Mouse (Mus musculus): ENCODE measurements around the gene Arap1.
A peak's percentile ranks its signal among the peaks of the same experiment; 100 is the strongest.

Arap1 gene

GRCm38 (mm10) chr7:101362791-101363191, 14.9 kb downstream of the Arap1 start:
- no peak for DNase-seq (ENCODE audit: low spot score)

DNA sequence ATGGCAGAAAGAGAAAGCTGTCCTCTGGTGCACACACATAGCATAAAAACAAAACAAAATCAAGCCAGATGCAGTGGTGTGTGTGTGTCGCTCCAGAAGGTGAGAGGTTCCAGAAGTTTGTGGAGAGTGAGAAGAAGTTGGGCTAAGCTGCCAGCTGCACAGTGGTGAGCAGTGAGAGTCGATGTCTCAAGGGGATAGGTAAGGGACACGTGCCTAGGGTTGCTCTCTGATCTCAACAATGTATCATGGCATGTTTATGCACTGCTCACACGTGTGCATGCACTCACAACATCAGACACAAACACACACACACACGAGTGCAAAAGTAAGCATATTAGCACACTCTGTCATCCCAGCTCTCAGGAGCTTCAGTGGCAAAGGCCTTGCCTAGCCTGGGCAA, 16.0 kb downstream of the Arap1 start:
- DNase-seq (ENCODE audit: low spot score), result no peak

DNA sequence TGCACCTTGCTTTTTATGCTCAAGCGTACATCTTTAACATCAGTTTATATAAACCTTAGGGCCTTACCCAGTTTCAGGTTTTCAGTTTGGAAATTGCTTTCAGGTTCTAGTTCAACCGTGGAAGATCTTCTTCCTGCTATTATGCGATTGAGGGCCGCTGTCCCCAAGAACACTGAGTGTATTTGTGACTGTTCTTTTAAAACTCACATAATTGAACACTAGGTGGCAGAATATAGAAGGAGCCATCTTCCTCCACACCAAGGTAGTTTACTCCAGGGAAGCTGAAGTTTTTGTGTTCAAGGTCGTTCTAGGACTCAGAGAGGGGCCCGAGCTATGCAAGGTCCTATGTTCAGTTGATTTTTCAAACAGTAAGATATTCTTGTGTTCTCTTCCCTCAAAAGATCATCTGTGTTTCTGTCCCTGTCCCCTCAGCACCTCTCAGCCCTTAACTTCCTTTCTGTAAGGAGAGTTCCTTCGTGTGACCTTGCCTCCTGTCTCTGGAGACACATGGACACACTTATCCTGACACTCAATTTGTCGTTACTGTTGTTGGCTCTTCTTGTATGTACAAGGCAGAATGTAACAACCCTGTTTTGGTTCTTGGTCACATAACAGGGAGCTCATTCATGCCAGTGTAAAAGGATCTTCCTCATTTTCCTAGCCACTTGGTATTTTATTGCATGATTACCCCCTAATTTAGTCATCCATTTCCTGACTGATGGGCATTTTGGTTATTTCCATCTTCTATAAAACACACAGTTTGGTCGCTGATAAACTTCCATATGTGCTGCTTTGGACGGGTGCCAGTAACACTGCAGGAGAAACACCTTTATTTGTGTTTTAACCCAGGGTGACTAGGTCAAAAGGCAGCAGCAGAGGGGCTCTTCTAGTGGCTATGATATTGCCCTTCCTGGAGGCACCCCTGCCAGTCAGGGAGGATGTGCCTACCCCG, 20.3 kb downstream of the Arap1 start:
- DNase-seq (ENCODE audit: low spot score), result no peak

- no peak for DNase-seq (ENCODE audit: low spot score)
Observed at GRCm38 (mm10) chr7:101369666-101370065, 21.8 kb downstream of the Arap1 start.

DNA sequence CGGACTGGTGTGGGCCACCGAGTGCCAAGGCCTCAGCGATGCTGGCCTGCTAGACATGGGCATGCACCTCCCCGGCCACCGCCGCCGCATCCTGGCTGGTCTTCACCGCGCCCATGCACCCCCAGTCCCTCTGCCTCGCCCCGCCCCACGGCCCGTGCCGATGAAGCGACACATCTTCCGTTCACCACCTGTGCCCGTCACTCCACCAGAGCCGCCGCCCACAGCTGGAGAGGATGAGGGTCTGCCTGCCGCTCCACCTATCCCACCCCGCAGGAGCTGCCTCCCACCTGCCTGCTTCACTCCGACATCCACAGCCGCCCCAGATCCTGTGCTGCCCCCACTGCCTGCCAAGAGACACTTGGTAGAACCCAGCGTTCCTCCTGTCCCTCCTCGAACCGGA, 25.2 kb downstream of the Arap1 start:
- DNase-seq (ENCODE audit: low spot score), result no peak

DNA sequence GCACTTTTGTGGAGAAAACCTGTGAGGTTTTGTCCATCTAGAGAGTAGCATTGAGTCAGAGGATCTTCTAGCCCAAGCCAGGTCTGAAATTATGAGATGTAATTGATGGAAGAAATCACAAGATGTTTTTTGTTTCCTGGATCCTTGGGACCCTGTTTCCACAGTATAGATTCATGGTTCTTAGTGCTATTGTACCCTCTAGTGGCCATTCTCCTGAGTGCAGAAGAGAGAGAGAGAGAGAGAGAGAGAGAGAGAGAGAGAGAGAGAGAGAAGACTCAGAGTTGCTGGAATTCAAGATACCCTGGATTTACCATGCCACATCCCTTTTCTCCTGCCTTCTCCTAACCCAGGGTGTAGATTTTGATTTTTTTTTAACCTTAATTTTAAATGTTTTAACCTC, 26.3 kb downstream of the Arap1 start:
- DNase-seq (ENCODE audit: low spot score), result peak; percentile 40

- DNase-seq (ENCODE audit: low spot score), result no peak
Observed at GRCm38 (mm10) chr7:101376701-101377340, 29.0 kb downstream of the Arap1 start.

DNA sequence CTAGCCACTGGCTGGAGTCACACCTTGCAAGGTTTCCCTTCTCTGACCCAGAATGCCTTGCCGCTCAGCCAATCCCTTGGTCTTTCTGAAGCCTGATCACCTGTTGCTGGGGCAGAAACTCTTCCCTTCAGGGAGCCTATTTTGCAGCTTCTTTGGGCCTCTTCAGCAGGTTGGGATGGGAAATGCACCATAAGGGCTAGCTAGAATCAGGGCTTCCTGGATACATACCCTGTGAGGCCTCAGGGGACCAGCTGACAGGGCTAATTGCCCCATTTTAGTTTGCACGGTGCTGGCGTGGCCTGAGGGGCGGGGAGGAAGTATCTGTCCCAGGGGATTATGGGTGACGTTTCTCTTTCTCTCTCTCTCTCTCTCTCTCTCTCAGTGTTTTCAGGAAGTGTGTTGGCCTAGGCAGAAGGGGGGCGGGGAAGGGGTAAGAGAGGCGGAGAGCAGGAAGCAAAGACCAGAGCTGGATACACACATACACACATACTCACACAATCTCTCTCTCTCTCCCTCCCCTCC, 29.9 kb downstream of the Arap1 start:
- DNase-seq (ENCODE audit: low spot score), result peak; percentile 63

GRCm38 (mm10) chr7:101378285-101378684, 30.4 kb downstream of the Arap1 start:
- DNase-seq (ENCODE audit: low spot score), result no peak

- DNase-seq (ENCODE audit: low spot score), result no peak
Observed at GRCm38 (mm10) chr7:101378796-101379465, 31.1 kb downstream of the Arap1 start.

GRCm38 (mm10) chr7:101379732-101380131, 31.9 kb downstream of the Arap1 start:
- no peak for DNase-seq (ENCODE audit: low spot score)

DNA sequence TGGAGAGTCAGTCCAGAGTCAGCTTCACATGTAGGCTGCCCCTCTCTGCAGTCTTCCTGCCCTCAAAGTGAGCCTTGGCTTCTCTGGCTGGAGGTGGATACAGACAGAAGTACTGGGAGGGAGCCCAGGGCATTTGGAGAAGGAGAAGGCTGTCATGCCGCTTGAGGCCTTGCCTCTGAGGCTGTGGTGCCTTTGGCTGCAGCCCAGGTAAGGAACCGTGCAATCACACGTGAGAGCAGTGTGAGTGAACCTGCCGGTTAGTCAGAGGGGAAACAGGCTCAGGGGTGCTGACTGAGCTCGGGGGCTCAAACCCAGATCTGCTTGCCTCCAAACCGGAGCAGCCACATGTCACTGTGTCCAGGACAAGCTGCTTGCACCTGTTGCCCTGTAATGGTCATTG, 33.6 kb downstream of the Arap1 start:
- DNase-seq (ENCODE audit: low spot score), result no peak

DNA sequence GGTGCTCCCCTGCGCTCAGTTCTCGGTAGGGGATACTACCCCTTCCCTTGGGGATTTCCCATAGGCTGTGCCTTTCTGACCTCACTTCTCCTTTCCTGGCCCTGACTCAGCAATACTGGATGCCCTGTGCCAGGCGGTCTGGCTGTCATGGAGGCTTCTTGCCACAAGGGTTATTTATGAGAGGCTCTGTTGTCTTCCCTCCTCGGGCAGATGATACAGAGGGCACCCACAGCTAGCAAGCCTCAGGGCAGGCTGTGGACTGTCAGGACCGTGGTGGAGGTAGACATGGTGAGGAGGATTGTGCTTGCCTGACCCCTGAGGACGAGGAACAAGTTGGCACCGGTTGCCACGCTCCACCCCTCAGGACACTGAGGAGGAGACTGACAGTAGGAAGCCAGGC, 34.5 kb downstream of the Arap1 start:
- DNase-seq (ENCODE audit: low spot score), result no peak

DNA sequence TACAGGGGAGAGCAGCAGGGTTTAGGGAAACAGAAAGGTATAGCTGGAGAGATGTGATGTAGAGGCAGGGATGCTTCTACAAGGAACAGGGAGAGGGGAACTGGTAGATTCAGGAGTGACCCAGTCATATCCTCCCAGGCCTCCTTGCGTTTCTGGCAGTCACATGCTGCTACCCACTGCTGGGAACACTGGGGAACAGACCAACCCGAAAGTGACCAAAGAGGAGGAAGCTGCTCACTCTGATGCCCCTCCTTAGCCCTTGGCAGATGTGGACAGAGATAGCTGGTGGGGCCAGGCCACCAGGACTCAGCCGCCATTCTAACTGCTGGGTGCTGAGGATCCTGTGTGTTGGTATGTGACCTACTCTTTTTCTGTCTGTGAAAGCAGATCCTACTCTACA, 35.9 kb downstream of the Arap1 start:
- DNase-seq (ENCODE audit: low spot score), result no peak

- DNase-seq (ENCODE audit: low spot score), result no peak
Observed at GRCm38 (mm10) chr7:101384931-101385330, 37.1 kb downstream of the Arap1 start.

DNA sequence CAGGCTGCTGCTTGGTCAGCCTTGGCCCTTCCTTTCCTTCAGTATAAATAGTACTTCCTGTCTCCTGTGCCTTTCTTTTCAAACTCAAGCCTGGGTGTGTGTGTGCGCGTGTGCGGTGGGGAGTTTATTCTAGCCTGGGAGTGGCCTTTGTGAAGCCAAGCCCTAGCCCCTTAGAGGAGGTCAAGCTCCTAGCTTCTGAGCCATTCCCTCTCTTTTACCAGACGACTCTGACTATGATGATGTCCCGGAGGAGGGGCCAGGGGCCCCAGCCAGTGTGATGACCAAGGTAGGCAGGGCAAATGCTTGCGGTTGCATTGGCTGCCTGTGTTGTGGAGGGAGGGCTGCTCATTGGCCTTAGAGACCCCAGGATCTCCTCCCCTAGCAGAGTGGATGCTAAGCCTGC, 37.5 kb downstream of the Arap1 start:
- peak; percentile 47 for DNase-seq (ENCODE audit: low spot score)

DNA sequence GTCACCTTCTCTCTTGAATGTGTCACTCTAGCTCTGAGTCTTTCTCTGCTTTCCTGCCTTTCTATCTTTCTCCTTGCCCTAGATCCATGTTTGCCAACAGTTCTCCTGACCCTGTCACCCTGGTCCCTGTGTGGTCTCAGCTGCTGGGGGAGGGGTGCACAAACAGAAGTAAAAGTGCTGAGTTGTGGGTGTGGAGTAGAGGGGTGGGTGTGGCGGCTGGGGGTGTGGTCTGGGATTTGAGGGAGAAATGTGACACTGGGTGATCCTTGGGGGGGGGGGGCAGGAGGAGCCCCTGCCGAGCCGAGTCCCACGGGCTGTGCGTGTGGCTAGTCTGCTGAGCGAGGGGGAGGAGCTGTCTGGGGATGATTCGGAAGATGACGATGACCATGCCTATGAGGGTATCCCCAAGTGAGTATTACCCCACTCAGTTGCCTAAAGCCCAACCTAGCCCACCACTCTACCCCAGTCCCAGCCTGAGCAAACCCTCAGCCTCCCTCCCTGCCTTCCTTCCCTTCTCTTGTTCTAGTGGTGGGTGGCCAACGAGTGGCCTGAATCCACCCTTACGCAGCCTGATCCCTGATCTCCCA, 38.1 kb downstream of the Arap1 start:
- peak; percentile 33 for DNase-seq (ENCODE audit: low spot score)

GRCm38 (mm10) chr7:101389256-101389655, 41.4 kb downstream of the Arap1 start:
- no peak for DNase-seq (ENCODE audit: low spot score)

- DNase-seq (ENCODE audit: low spot score), result no peak
Observed at GRCm38 (mm10) chr7:101391909-101392479, 44.1 kb downstream of the Arap1 start.

DNA sequence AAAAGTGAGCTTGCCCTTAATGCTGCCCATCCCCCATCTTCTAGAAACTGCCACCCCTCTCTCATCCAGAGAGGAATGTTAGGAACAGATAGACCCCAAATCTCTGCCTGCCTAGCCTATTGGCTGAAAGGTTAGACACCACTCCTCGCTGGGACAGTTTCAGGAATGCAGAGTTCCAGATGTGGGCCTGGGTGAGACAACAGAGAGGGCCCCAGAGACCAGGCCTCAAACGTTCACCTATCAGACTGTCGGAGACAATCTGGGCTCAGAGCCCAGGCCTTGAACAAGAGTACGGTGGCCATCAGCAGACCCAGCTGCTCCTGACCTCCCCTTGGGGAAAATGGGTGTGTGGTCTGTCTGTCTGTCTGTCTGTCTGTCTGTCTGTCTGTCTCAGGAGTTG, 45.1 kb downstream of the Arap1 start:
- no peak for DNase-seq (ENCODE audit: low spot score)

DNA sequence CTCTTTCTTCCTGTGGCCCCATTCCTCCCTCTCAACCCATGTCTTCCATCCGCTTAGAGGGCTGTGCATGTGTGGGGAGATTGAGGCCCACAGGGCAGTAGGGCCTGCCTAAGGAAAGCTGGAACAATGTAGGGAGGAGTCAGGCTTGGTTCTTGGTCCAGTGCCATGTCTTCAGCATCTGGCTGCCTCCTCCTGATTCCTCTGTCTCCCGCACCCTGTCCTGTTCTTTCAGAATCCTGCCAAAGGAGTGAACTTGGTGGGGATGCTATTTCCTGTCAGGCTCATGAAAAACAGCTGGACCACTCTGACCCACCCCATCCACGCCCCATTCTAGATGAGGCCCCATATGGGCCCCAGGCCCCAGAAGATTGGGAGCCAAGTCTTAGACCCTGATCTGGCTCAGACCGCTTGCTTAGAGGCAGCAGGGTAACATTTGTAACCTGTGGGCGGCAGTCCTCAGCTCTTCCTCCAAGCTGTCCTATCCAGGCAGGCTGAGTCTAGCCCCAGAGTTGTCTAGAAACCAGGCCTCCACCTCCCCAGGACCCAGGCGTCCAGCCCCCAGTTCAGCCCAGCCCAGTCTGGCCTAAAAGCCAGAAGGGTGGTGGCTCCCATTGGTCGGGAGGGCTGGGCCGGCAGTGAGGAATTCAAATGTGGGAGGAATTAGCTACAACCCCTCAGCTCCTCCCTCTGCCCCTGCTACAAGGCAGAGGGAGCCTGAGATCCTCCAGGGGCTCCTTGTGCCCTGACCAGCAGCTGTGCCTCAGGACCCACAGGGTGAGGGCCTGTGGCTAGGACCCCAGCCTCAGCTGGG, 46.0 kb downstream of the Arap1 start:
- DNase-seq (ENCODE audit: low spot score), result peak; percentile 67

Data from yolk sac, embryonic 10.5 days (tissue).